26 mouse cellular contexts compared by ENCODE assay signal in genomic region chr14:59104006-59104605, GRCm38 (mm10). TPM values are rescaled to one million over a fixed set of nuclear protein-coding genes. Genes with fewer than 3 reads are reported as not detected.
A peak's percentile ranks its signal among the peaks of the same experiment; 100 is the strongest.
DNase-seq lines count a peak whose midpoint lies in the region; ATAC-seq lines count a peak whose summit lies in the region.
"Had no signal": no experiment of that assay in that cellular context is flagged by ENCODE, and none has a peak within 500 bp of the region (broad histone marks: within the 10 kb centered on the region; RNA-seq: fewer than 3 reads in every experiment).

No protein-coding gene starts in this region.

- no peaks in the 10 kb centered on the region for H3K36me3 ChIP-seq in hindbrain, embryonic 11.5 days (ENCODE audit: control insufficient read depth, insufficient read depth, low read length)
- H3K36me3 ChIP-seq in hindbrain, embryonic 16.5 days (ENCODE audit: control insufficient read depth, insufficient read depth, low read length), result no peaks in the 10 kb centered on the region
- H3K36me3 ChIP-seq in midbrain, embryonic 11.5 days (ENCODE audit: control insufficient read depth, insufficient read depth, low read length), result no peaks in the 10 kb centered on the region
- H3K36me3 ChIP-seq in midbrain, embryonic 13.5 days, result no peaks in the 10 kb centered on the region
- H3K36me3 ChIP-seq in embryonic facial prominence, embryonic 10.5 days (replicated peaks), result no peaks in the 10 kb centered on the region
- H3K36me3 ChIP-seq: embryonic facial prominence, embryonic 15.5 days; G1E; heart, embryonic 15.5 days; hindbrain, embryonic 13.5 days had no signal

- peak; percentile 29 for DNase-seq in hindbrain, embryonic 11.5 days (ENCODE audit: low spot score)
- DNase-seq in midbrain, embryonic 11.5 days (ENCODE audit: low spot score, missing footprints), result peak; percentile 85
- DNase-seq in embryonic facial prominence, embryonic 10.5 days (ENCODE audit: low spot score), result peak; percentile 64
- DNase-seq in retina, postnatal 1 day, result peak; percentile 36
- DNase-seq in B cell, adult 2 months, result no peak
- DNase-seq: cerebellum, adult 11-12 months; cerebellum, postnatal 25 days; lung, adult 2 months; thymus, postnatal 4 days had no signal

- no peaks in the 10 kb centered on the region for H3K4me1 ChIP-seq in hindbrain, embryonic 11.5 days (replicated peaks; ENCODE audit: control insufficient read depth, insufficient read depth, low read length)
- H3K4me1 ChIP-seq in hindbrain, embryonic 16.5 days (ENCODE audit: control insufficient read depth, insufficient read depth, low read depth, low read length), result no peaks in the 10 kb centered on the region
- peaks cover 2% of the 10 kb centered on the region for H3K4me1 ChIP-seq in midbrain, embryonic 11.5 days (ENCODE audit: control insufficient read depth, insufficient read depth, low read length)
- H3K4me1 ChIP-seq in midbrain, embryonic 13.5 days (replicated peaks), result no peaks in the 10 kb centered on the region
- H3K4me1 ChIP-seq in embryonic facial prominence, embryonic 10.5 days, result peaks cover 16% of the 10 kb centered on the region
- H3K4me1 ChIP-seq: embryonic facial prominence, embryonic 15.5 days; heart, embryonic 15.5 days; hindbrain, embryonic 13.5 days had no signal

- H3K9ac ChIP-seq in hindbrain, embryonic 11.5 days (ENCODE audit: low read depth, low read length), result no peak overlapping the region
- no peak overlapping the region for H3K9ac ChIP-seq in hindbrain, embryonic 16.5 days (ENCODE audit: low read depth, low read length)
- H3K9ac ChIP-seq in midbrain, embryonic 11.5 days (ENCODE audit: low read length), result no peak overlapping the region
- H3K9ac ChIP-seq in midbrain, embryonic 13.5 days (replicated peaks), result no peak overlapping the region
- H3K9ac ChIP-seq: embryonic facial prominence, embryonic 15.5 days; heart, embryonic 15.5 days; hindbrain, embryonic 13.5 days had no signal

- no peak overlapping the region for H3K27ac ChIP-seq in hindbrain, embryonic 11.5 days (ENCODE audit: low read depth, low read length)
- H3K27ac ChIP-seq in hindbrain, embryonic 16.5 days (ENCODE audit: low read depth, low read length), result no peak overlapping the region
- H3K27ac ChIP-seq in midbrain, embryonic 11.5 days (ENCODE audit: low read depth, low read length), result no peak overlapping the region
- H3K27ac ChIP-seq in midbrain, embryonic 13.5 days, result no peak overlapping the region
- peak overlapping the region; percentile 77 for H3K27ac ChIP-seq in embryonic facial prominence, embryonic 10.5 days (replicated peaks)
- H3K27ac ChIP-seq: embryonic facial prominence, embryonic 15.5 days; heart, embryonic 15.5 days; hindbrain, embryonic 13.5 days had no signal

- no peak overlapping the region for H3K4me3 ChIP-seq in hindbrain, embryonic 11.5 days (ENCODE audit: low read depth, low read length)
- no peak overlapping the region for H3K4me3 ChIP-seq in hindbrain, embryonic 16.5 days (ENCODE audit: low read length)
- H3K4me3 ChIP-seq in midbrain, embryonic 11.5 days (ENCODE audit: low read depth, low read length), result no peak overlapping the region
- H3K4me3 ChIP-seq in midbrain, embryonic 13.5 days (replicated peaks), result no peak overlapping the region
- H3K4me3 ChIP-seq in embryonic facial prominence, embryonic 10.5 days, result no peak overlapping the region
- H3K4me3 ChIP-seq: embryonic facial prominence, embryonic 15.5 days; heart, embryonic 15.5 days; hindbrain, embryonic 13.5 days had no signal

- ATAC-seq in hindbrain, embryonic 11.5 days (ENCODE audit: low FRiP score), result no peak
- no peak for ATAC-seq in hindbrain, embryonic 16.5 days
- ATAC-seq in midbrain, embryonic 11.5 days (ENCODE audit: low FRiP score), result no peak
- ATAC-seq in midbrain, embryonic 13.5 days, result no peak
- no peak for ATAC-seq in monocyte, adult 5-6 weeks (replicated peaks; ENCODE audit: insufficient number of reproducible peaks, low FRiP score, low TSS enrichment, poor library complexity, severe bottlenecking)
- ATAC-seq: CD4-positive, CD25-positive, alpha-beta regulatory T cell, adult 4 months; intestine, embryonic 16.5 days had no signal

- no peaks in the 10 kb centered on the region for H3K27me3 ChIP-seq in hindbrain, embryonic 11.5 days (ENCODE audit: control insufficient read depth, insufficient read depth, low read length)
- H3K27me3 ChIP-seq in hindbrain, embryonic 16.5 days (replicated peaks; ENCODE audit: control insufficient read depth, insufficient read depth, low read length), result no peaks in the 10 kb centered on the region
- no peaks in the 10 kb centered on the region for H3K27me3 ChIP-seq in midbrain, embryonic 11.5 days (ENCODE audit: control insufficient read depth, insufficient read depth, low read length)
- no peaks in the 10 kb centered on the region for H3K27me3 ChIP-seq in midbrain, embryonic 13.5 days
- no peaks in the 10 kb centered on the region for H3K27me3 ChIP-seq in embryonic facial prominence, embryonic 10.5 days (replicated peaks; ENCODE audit: low read depth, poor library complexity, severe bottlenecking)
- H3K27me3 ChIP-seq: embryonic facial prominence, embryonic 15.5 days; heart, embryonic 15.5 days; hindbrain, embryonic 13.5 days had no signal

- no peak overlapping the region for H3K4me2 ChIP-seq in hindbrain, embryonic 11.5 days (replicated peaks; ENCODE audit: low read depth, low read length)
- H3K4me2 ChIP-seq in hindbrain, embryonic 16.5 days (ENCODE audit: low read length), result no peak overlapping the region
- H3K4me2 ChIP-seq in midbrain, embryonic 11.5 days, result no peak overlapping the region
- H3K4me2 ChIP-seq in midbrain, embryonic 13.5 days (replicated peaks), result no peak overlapping the region
- H3K4me2 ChIP-seq: embryonic facial prominence, embryonic 15.5 days; heart, embryonic 15.5 days; hindbrain, embryonic 13.5 days; liver, embryonic 11.5 days had no signal

- 17% methylated on average over 10 of the region's 10 CpGs for WGBS in hindbrain, embryonic 11.5 days
- 20% methylated on average over 10 of the region's 10 CpGs for WGBS in hindbrain, embryonic 16.5 days
- WGBS in midbrain, embryonic 11.5 days, result 20% methylated on average over 10 of the region's 10 CpGs
- WGBS in midbrain, embryonic 13.5 days, result 20% methylated on average over 10 of the region's 10 CpGs
- WGBS in embryonic facial prominence, embryonic 10.5 days, result 12% methylated on average over 10 of the region's 10 CpGs

- H3K9me3 ChIP-seq in hindbrain, embryonic 11.5 days (ENCODE audit: control insufficient read depth, low read length), result no peaks in the 10 kb centered on the region
- no peaks in the 10 kb centered on the region for H3K9me3 ChIP-seq in hindbrain, embryonic 16.5 days (ENCODE audit: control insufficient read depth, low read length)
- no peaks in the 10 kb centered on the region for H3K9me3 ChIP-seq in midbrain, embryonic 11.5 days (ENCODE audit: control insufficient read depth, low read length)
- no peaks in the 10 kb centered on the region for H3K9me3 ChIP-seq in midbrain, embryonic 13.5 days
- no peaks in the 10 kb centered on the region for H3K9me3 ChIP-seq in embryonic facial prominence, embryonic 10.5 days
- H3K9me3 ChIP-seq: embryonic facial prominence, embryonic 15.5 days; G1E; heart, embryonic 15.5 days; hindbrain, embryonic 13.5 days had no signal

RNA-seq across cellular contexts. Expression of gene 1700129C05Rik, which starts 38.6 kb away (rescaled TPM):
- polyA plus RNA-seq in hindbrain, embryonic 11.5 days (2014; fragmentation: Nextera tagmentation; extraction: Ambion mirVana), result not detected in 2 replicates
- not detected in 2 replicates for polyA plus RNA-seq in hindbrain, embryonic 16.5 days (2015; fragmentation: Nextera tagmentation; extraction: Ambion mirVana)
- not detected in 2 replicates for polyA plus RNA-seq in midbrain, embryonic 11.5 days (2014; fragmentation: Nextera tagmentation; extraction: Ambion mirVana)
- not detected in 2 replicates for polyA plus RNA-seq in midbrain, embryonic 13.5 days (2015; fragmentation: Nextera tagmentation; extraction: Ambion mirVana)
- not detected in 2 replicates for polyA plus RNA-seq in embryonic facial prominence, embryonic 10.5 days (2016; fragmentation: Nextera tagmentation; extraction: Ambion mirVana)
- not detected in 3 replicates for total RNA-seq in monocyte, adult 5-6 weeks (2017)
- total RNA-seq: adrenal gland, adult 18-20 months; layer of hippocampus, postnatal 25 days; left cerebral cortex, postnatal 36 days; megakaryocyte progenitor cell, adult 5-6 weeks had no signal
- polyA plus RNA-seq: CD4-positive, CD25-positive, alpha-beta regulatory T cell, adult 4 months; embryonic facial prominence, embryonic 15.5 days; forebrain, embryonic 11.5 days; G1E; heart, embryonic 15.5 days; hindbrain, embryonic 13.5 days; intestine, embryonic 16.5 days; liver, embryonic 11.5 days; lung, adult 2 months; neural tube, embryonic 14.5 days; small intestine, adult 2 months had no signal

Comparison
In these comparisons a context has a peak if more than half of its experiments do, and no peak if none do; other contexts are left out.
1. DNase-seq: peak in hindbrain, embryonic 11.5 days (single experiment), midbrain, embryonic 11.5 days (single experiment), embryonic facial prominence, embryonic 10.5 days (single experiment) and retina, postnatal 1 day (single experiment); none in B cell, adult 2 months (0 of 2).